Mouse (Mus musculus) central nervous system, embryonic 14 days (tissue): ENCODE results near the gene Ifna14. TPM values are rescaled to one million over a fixed set of nuclear protein-coding genes. Genes with fewer than 3 reads are reported as not detected.

Experiments
- polyA plus RNA-seq: library from polyadenylated mRNA; depleted of rRNA; stranded (reverse); fragments of >200 nt; gene quantifications from 2 replicates; pipeline ENCODE4 v1.2.3, GENCODE M21; 2012; rRNA removed

The Ifna14 gene
- not detected in 2 replicates for polyA plus RNA-seq

GRCm38 (mm10) chr4:88571698-88572097 is at the start of gene Ifna14:
TSS of gene Ifna14 (minus strand) at chr4:88571798.

GRCm38 (mm10) chr4:88603276-88603675 is 31.7 kb upstream of the Ifna14 start, which contains the start of gene Ifna12:
TSS of gene Ifna12 (minus strand) at chr4:88603376.

GRCm38 (mm10) chr4:88592285-88592684 is 20.7 kb upstream of the Ifna14 start, which contains the start of gene Ifna9:
TSS of gene Ifna9 (minus strand) at chr4:88592385.

GRCm38 (mm10) chr4:88558145-88558544 is 13.5 kb downstream of the Ifna14 start, which contains the start of gene Ifna15:
TSS of gene Ifna15 (minus strand) at chr4:88558245.

GRCm38 (mm10) chr4:88522674-88523073 is 48.9 kb downstream of the Ifna14 start, which contains the start of gene Ifnb1:
TSS of gene Ifnb1 (minus strand) at chr4:88522774.

Other genes starting within 250 kb of the Ifna14 start
- 1.3 and 1.8 TPM in 2 replicates for gene Hacd4, start 132.9 kb downstream of the Ifna14 start, polyA plus RNA-seq
- not detected in 2 replicates for gene Ifnb1, start 49.0 kb downstream of the Ifna14 start, polyA plus RNA-seq
- not detected in 2 replicates for gene Ifna15, start 13.6 kb downstream of the Ifna14 start, polyA plus RNA-seq
- not detected in 2 replicates for gene Ifna9, start 20.6 kb upstream of the Ifna14 start, polyA plus RNA-seq
- gene Ifna12, start 31.6 kb upstream of the Ifna14 start, polyA plus RNA-seq: not detected in 2 replicates
- gene C87499, start 62.6 kb upstream of the Ifna14 start, polyA plus RNA-seq: not detected in 2 replicates
- gene Ifna13, start 72.7 kb upstream of the Ifna14 start, polyA plus RNA-seq: not detected in 2 replicates
- gene Ifna16, start 105.1 kb upstream of the Ifna14 start, polyA plus RNA-seq: not detected in 2 replicates
- not detected in 2 replicates for gene Ifna2, start 112.1 kb upstream of the Ifna14 start, polyA plus RNA-seq
- gene Ifnab, start 119.6 kb upstream of the Ifna14 start, polyA plus RNA-seq: not detected in 2 replicates
- 1.2 and 1.6 TPM in 2 replicates for gene Gm26566, start 150.0 kb upstream of the Ifna14 start, polyA plus RNA-seq
- 43.1 and 44.2 TPM in 2 replicates for gene Klhl9, start 150.7 kb upstream of the Ifna14 start, polyA plus RNA-seq
- gene Gm13271, start 183.1 kb upstream of the Ifna14 start, polyA plus RNA-seq: not detected in 2 replicates
- gene Gm13283, start 188.3 kb upstream of the Ifna14 start, polyA plus RNA-seq: 0.06 TPM in 1 of 2 replicates, not detected in the other
- not detected in 2 replicates for gene Gm13290, start 202.0 kb upstream of the Ifna14 start, polyA plus RNA-seq
- not detected in 2 replicates for gene Gm13289, start 205.1 kb upstream of the Ifna14 start, polyA plus RNA-seq
- gene Gm13272, start 208.1 kb upstream of the Ifna14 start, polyA plus RNA-seq: not detected in 2 replicates
- not detected in 2 replicates for gene Ifnz, start 210.3 kb upstream of the Ifna14 start, polyA plus RNA-seq
- not detected in 2 replicates for gene Gm13276, start 213.9 kb upstream of the Ifna14 start, polyA plus RNA-seq
- gene Gm13277, start 216.8 kb upstream of the Ifna14 start, polyA plus RNA-seq: not detected in 2 replicates
- gene Gm13278, start 219.8 kb upstream of the Ifna14 start, polyA plus RNA-seq: not detected in 2 replicates
- not detected in 2 replicates for gene Gm13275, start 222.7 kb upstream of the Ifna14 start, polyA plus RNA-seq
- not detected in 2 replicates for gene Gm13279, start 225.6 kb upstream of the Ifna14 start, polyA plus RNA-seq
- gene Gm13285, start 227.9 kb upstream of the Ifna14 start, polyA plus RNA-seq: not detected in 2 replicates
- not detected in 2 replicates for gene Gm13287, start 231.5 kb upstream of the Ifna14 start, polyA plus RNA-seq
- 0.01 TPM in 1 of 2 replicates, not detected in the other for gene Gm13288, start 233.7 kb upstream of the Ifna14 start, polyA plus RNA-seq
- not detected in 2 replicates for gene Ifna7, start 244.4 kb upstream of the Ifna14 start, polyA plus RNA-seq
- not detected in 2 replicates for gene Ifna11, start 248.2 kb upstream of the Ifna14 start, polyA plus RNA-seq